Mouse (Mus musculus): ENCODE measurements around the gene Hist1h4k.

- no peak for TF ChIP-seq CTCF (IDR thresholded peaks at IDR 0.05; ENCODE audit: extremely low read depth, insufficient read length, insufficient replicate concordance, low read depth, low read length)
- no peak for TF ChIP-seq POLR2A (IDR thresholded peaks at IDR 0.05; ENCODE audit: low read depth, low read length)
Observed at GRCm38 (mm10) chr13:21722373-21722925, 27.9 kb downstream of the Hist1h4k start.
